Mouse (Mus musculus): ENCODE measurements around the gene Cenps.

The Cenps gene

GRCm38 (mm10) chr4:149164150-149164549 lies 26.7 kb upstream of the Cenps start:
- Histone ChIP-seq H3K36me3 (ENCODE audit: insufficient read depth, low read length) (peaks cover 62% of the 10 kb centered on the region), H3K4me1 (replicated peaks; ENCODE audit: low read depth, low read length) (peaks cover 84% of the 10 kb centered on the region), H3K4me3 (replicated peaks; ENCODE audit: low read length) (peak overlapping the region; percentile 93; the same call in 1 of the 2 replicates), H3K9me3 (ENCODE audit: low read length) (no peaks in the 10 kb centered on the region), H3K27me3 (ENCODE audit: insufficient read depth, low read length) (no peaks in the 10 kb centered on the region)
- no peak for TF ChIP-seq POU5F1 (IDR thresholded peaks at IDR 0.05; ENCODE audit: borderline replicate concordance, low read length)
- no peak for TF ChIP-seq NANOG (IDR thresholded peaks at IDR 0.05; ENCODE audit: borderline replicate concordance, low read length)
- TF ChIP-seq CTCF (conservative IDR thresholded peaks at IDR 0.05; ENCODE audit: low read length): no peak; the same call in 1 of the 2 replicates

GRCm38 (mm10) chr4:149163196-149163595 lies 25.8 kb upstream of the Cenps start:
- Histone ChIP-seq H3K9me3 (ENCODE audit: low read length) (no peaks in the 10 kb centered on the region), H3K4me1 (replicated peaks; ENCODE audit: low read depth, low read length) (peaks cover 86% of the 10 kb centered on the region), H3K4me3 (replicated peaks; ENCODE audit: low read length) (peak overlapping the region; percentile 4; the same call in 1 of the 2 replicates), H3K27me3 (ENCODE audit: insufficient read depth, low read length) (no peaks in the 10 kb centered on the region), H3K36me3 (ENCODE audit: insufficient read depth, low read length) (peaks cover 71% of the 10 kb centered on the region)
- no peak for TF ChIP-seq CTCF (conservative IDR thresholded peaks at IDR 0.05; ENCODE audit: low read length)
- TF ChIP-seq NANOG (IDR thresholded peaks at IDR 0.05; ENCODE audit: borderline replicate concordance, low read length): no peak
- no peak for TF ChIP-seq POU5F1 (IDR thresholded peaks at IDR 0.05; ENCODE audit: borderline replicate concordance, low read length)

GRCm38 (mm10) chr4:149161166-149161565 lies 23.7 kb upstream of the Cenps start:
- peaks cover 92% of the 10 kb centered on the region for H3K36me3 ChIP-seq (ENCODE audit: insufficient read depth, low read length)
- H3K9me3 ChIP-seq (ENCODE audit: low read length): no peaks in the 10 kb centered on the region
- TF ChIP-seq POU5F1 (IDR thresholded peaks at IDR 0.05; ENCODE audit: borderline replicate concordance, low read length): no peak
- no peak for TF ChIP-seq NANOG (IDR thresholded peaks at IDR 0.05; ENCODE audit: borderline replicate concordance, low read length)
- no peak for TF ChIP-seq CTCF (conservative IDR thresholded peaks at IDR 0.05; ENCODE audit: low read length)
- peaks cover 99% of the 10 kb centered on the region for H3K4me1 ChIP-seq (replicated peaks; ENCODE audit: low read depth, low read length)
- H3K27me3 ChIP-seq (ENCODE audit: insufficient read depth, low read length): no peaks in the 10 kb centered on the region
- peak overlapping the region; percentile 55; the same call in 1 of the 2 replicates for H3K4me3 ChIP-seq (replicated peaks; ENCODE audit: low read length)

GRCm38 (mm10) chr4:149159891-149160290 lies 22.5 kb upstream of the Cenps start:
- TF ChIP-seq CTCF (conservative IDR thresholded peaks at IDR 0.05; ENCODE audit: low read length) (no peak), NANOG (IDR thresholded peaks at IDR 0.05; ENCODE audit: borderline replicate concordance, low read length) (no peak), POU5F1 (IDR thresholded peaks at IDR 0.05; ENCODE audit: borderline replicate concordance, low read length) (no peak)
- Histone ChIP-seq H3K4me3 (replicated peaks; ENCODE audit: low read length) (peak overlapping the region; percentile 55), H3K36me3 (ENCODE audit: insufficient read depth, low read length) (peaks cover 97% of the 10 kb centered on the region), H3K9me3 (ENCODE audit: low read length) (no peaks in the 10 kb centered on the region), H3K27me3 (ENCODE audit: insufficient read depth, low read length) (no peaks in the 10 kb centered on the region), H3K4me1 (replicated peaks; ENCODE audit: low read depth, low read length) (peaks cover 96% of the 10 kb centered on the region)

GRCm38 (mm10) chr4:149159203-149159602 lies 21.8 kb upstream of the Cenps start:
- H3K9me3 ChIP-seq (ENCODE audit: low read length): no peaks in the 10 kb centered on the region
- H3K27me3 ChIP-seq (ENCODE audit: insufficient read depth, low read length): no peaks in the 10 kb centered on the region
- peaks cover 95% of the 10 kb centered on the region for H3K4me1 ChIP-seq (replicated peaks; ENCODE audit: low read depth, low read length)
- 0 out of 2 replicates have a peak overlapping the region, but pooled peaks have one; percentile 55 for H3K4me3 ChIP-seq (replicated peaks; ENCODE audit: low read length)
- peaks cover 97% of the 10 kb centered on the region for H3K36me3 ChIP-seq (ENCODE audit: insufficient read depth, low read length)
- TF ChIP-seq POU5F1 (IDR thresholded peaks at IDR 0.05; ENCODE audit: borderline replicate concordance, low read length) (no peak), CTCF (conservative IDR thresholded peaks at IDR 0.05; ENCODE audit: low read length) (no peak), NANOG (IDR thresholded peaks at IDR 0.05; ENCODE audit: borderline replicate concordance, low read length) (no peak)

- Histone ChIP-seq H3K9me3 (ENCODE audit: low read length) (0 out of 2 replicates have a peak, but pooled peaks cover under 1% of the 10 kb centered on the region), H3K36me3 (ENCODE audit: insufficient read depth, low read length) (peaks cover 99% of the 10 kb centered on the region), H3K27me3 (ENCODE audit: insufficient read depth, low read length) (no peaks in the 10 kb centered on the region), H3K4me1 (replicated peaks; ENCODE audit: low read depth, low read length) (peaks cover 94% of the 10 kb centered on the region), H3K4me3 (replicated peaks; ENCODE audit: low read length) (peak overlapping the region; percentile 33)
- TF ChIP-seq CTCF (conservative IDR thresholded peaks at IDR 0.05; ENCODE audit: low read length) (no peak), NANOG (IDR thresholded peaks at IDR 0.05; ENCODE audit: borderline replicate concordance, low read length) (peak; percentile 82)
Measured at GRCm38 (mm10) chr4:149157415-149157973, 20.1 kb upstream of the Cenps start.

GRCm38 (mm10) chr4:149155711-149156110 lies 18.3 kb upstream of the Cenps start:
- H3K36me3 ChIP-seq (ENCODE audit: insufficient read depth, low read length): peaks cover 100% of the 10 kb centered on the region
- TF ChIP-seq POU5F1 (IDR thresholded peaks at IDR 0.05; ENCODE audit: borderline replicate concordance, low read length) (no peak), CTCF (conservative IDR thresholded peaks at IDR 0.05; ENCODE audit: low read length) (no peak), NANOG (IDR thresholded peaks at IDR 0.05; ENCODE audit: borderline replicate concordance, low read length) (no peak)
- H3K4me3 ChIP-seq (replicated peaks; ENCODE audit: low read length): no peak overlapping the region
- peaks cover 78% of the 10 kb centered on the region for H3K4me1 ChIP-seq (replicated peaks; ENCODE audit: low read depth, low read length)
- H3K9me3 ChIP-seq (ENCODE audit: low read length): peaks cover 6% of the 10 kb centered on the region; the same call in 1 of the 2 replicates
- no peaks in the 10 kb centered on the region for H3K27me3 ChIP-seq (ENCODE audit: insufficient read depth, low read length)

GRCm38 (mm10) chr4:149154859-149155258 lies 17.4 kb upstream of the Cenps start:
- TF ChIP-seq NANOG (IDR thresholded peaks at IDR 0.05; ENCODE audit: borderline replicate concordance, low read length): no peak
- TF ChIP-seq CTCF (conservative IDR thresholded peaks at IDR 0.05; ENCODE audit: low read length): peak; percentile 22
- no peak for TF ChIP-seq POU5F1 (IDR thresholded peaks at IDR 0.05; ENCODE audit: borderline replicate concordance, low read length)
- Histone ChIP-seq H3K9me3 (ENCODE audit: low read length) (peaks cover 6% of the 10 kb centered on the region; the same call in 1 of the 2 replicates), H3K27me3 (ENCODE audit: insufficient read depth, low read length) (no peaks in the 10 kb centered on the region), H3K36me3 (ENCODE audit: insufficient read depth, low read length) (peaks cover 100% of the 10 kb centered on the region), H3K4me1 (replicated peaks; ENCODE audit: low read depth, low read length) (peaks cover 77% of the 10 kb centered on the region), H3K4me3 (replicated peaks; ENCODE audit: low read length) (no peak overlapping the region)

All from E14TG2a.4 (cell line).